7 mouse cellular contexts compared by ENCODE assay signal in genomic region chr2:18391861-18392260, GRCm38 (mm10). TPM values are rescaled to one million over a fixed set of nuclear protein-coding genes. Genes with fewer than 3 reads are reported as not detected.
A peak's percentile ranks its signal among the peaks of the same experiment; 100 is the strongest.
DNase-seq lines count a peak whose midpoint lies in the region; ATAC-seq and TF ChIP-seq lines count a peak whose summit lies in the region.

No protein-coding gene starts in this region.

- peak overlapping the region; percentile 86 for H3K27ac ChIP-seq in liver, adult 2 months (replicated peaks; ENCODE audit: insufficient read depth, low read depth, low read length)
- H3K27ac ChIP-seq in cortical plate, adult 2 months (ENCODE audit: insufficient read depth, low read length), result peak overlapping the region; percentile 98
- H3K27ac ChIP-seq in hindbrain, embryonic 13.5 days, result peak overlapping the region; percentile 98

- no peak for TF ChIP-seq CTCF in liver, adult 2 months (IDR thresholded peaks at IDR 0.05; ENCODE audit: low read depth, low read length)
- no peak for TF ChIP-seq CTCF in cortical plate, adult 2 months (IDR thresholded peaks at IDR 0.05; ENCODE audit: extremely low read depth, insufficient read depth, low read length)

- H3K4me1 ChIP-seq in liver, adult 2 months (ENCODE audit: control insufficient read depth, insufficient read depth, low read length), result peaks cover 7% of the 10 kb centered on the region; the same call in 1 of the 2 replicates
- peaks cover 3% of the 10 kb centered on the region; the same call in 1 of the 2 replicates for H3K4me1 ChIP-seq in cortical plate, adult 2 months (ENCODE audit: control insufficient read depth, insufficient read depth, low read length)
- H3K4me1 ChIP-seq in hindbrain, embryonic 13.5 days (replicated peaks), result peaks cover 15% of the 10 kb centered on the region
- peaks cover 22% of the 10 kb centered on the region for H3K4me1 ChIP-seq in megakaryocyte, embryonic 14.5 days

- peak; percentile 36 for DNase-seq in liver, adult 2 months (ENCODE audit: extremely low read depth, low read depth, low spot score)
- DNase-seq in liver, result no peak
- DNase-seq in urinary bladder, adult 2 months (ENCODE audit: low spot score), result no peak
- no peak for DNase-seq in thymus, postnatal 25 days

- no peaks in the 10 kb centered on the region for H3K27me3 ChIP-seq in liver, adult 2 months (ENCODE audit: control insufficient read depth, insufficient read depth, low read length)
- H3K27me3 ChIP-seq in hindbrain, embryonic 13.5 days, result no peaks in the 10 kb centered on the region
- no peaks in the 10 kb centered on the region for H3K27me3 ChIP-seq in megakaryocyte, embryonic 14.5 days (replicated peaks)

- ATAC-seq in hindbrain, embryonic 13.5 days (ENCODE audit: low FRiP score), result no peak

- peak overlapping the region; percentile 89 for H3K9ac ChIP-seq in liver, adult 2 months (ENCODE audit: low read depth, low read length)
- peak overlapping the region; percentile 89 for H3K9ac ChIP-seq in hindbrain, embryonic 13.5 days

- under 1% methylated on average over 11 of the region's 11 CpGs for WGBS in liver, adult 2 months
- WGBS in hindbrain, embryonic 13.5 days, result 2% methylated on average over 11 of the region's 11 CpGs

- no peak for TF ChIP-seq POLR2A in liver, adult 2 months (IDR thresholded peaks at IDR 0.05; ENCODE audit: extremely low read depth, insufficient read depth, low read length)
- TF ChIP-seq POLR2A in cortical plate, adult 2 months (IDR thresholded peaks at IDR 0.05; ENCODE audit: extremely low read depth, insufficient read depth, low read length), result no peak

- H3K9me3 ChIP-seq in hindbrain, embryonic 13.5 days, result no peaks in the 10 kb centered on the region
- H3K9me3 ChIP-seq in megakaryocyte, embryonic 14.5 days, result peaks cover 3% of the 10 kb centered on the region; the same call in 1 of the 2 replicates

- no peaks in the 10 kb centered on the region; the same call in 1 of the 2 replicates for H3K36me3 ChIP-seq in liver, adult 2 months (ENCODE audit: control insufficient read depth, insufficient read depth, low read length)
- no peaks in the 10 kb centered on the region for H3K36me3 ChIP-seq in hindbrain, embryonic 13.5 days
- peaks cover 3% of the 10 kb centered on the region for H3K36me3 ChIP-seq in megakaryocyte, embryonic 14.5 days (replicated peaks; ENCODE audit: low read length)

- peak overlapping the region; percentile 84 for H3K4me2 ChIP-seq in hindbrain, embryonic 13.5 days

- H3K79me2 ChIP-seq in liver, adult 2 months (ENCODE audit: control insufficient read depth, insufficient read depth, low read length), result peaks cover 14% of the 10 kb centered on the region; the same call in 1 of the 2 replicates

- H3K4me3 ChIP-seq in liver, adult 2 months (ENCODE audit: insufficient read depth, low read depth, low read length), result peak overlapping the region; percentile 97
- peak overlapping the region; percentile 66 for H3K4me3 ChIP-seq in cortical plate, adult 2 months (ENCODE audit: insufficient read depth, low read length)
- H3K4me3 ChIP-seq in hindbrain, embryonic 13.5 days, result peak overlapping the region; percentile 83
- peak overlapping the region; percentile 98 for H3K4me3 ChIP-seq in megakaryocyte, embryonic 14.5 days (replicated peaks)

RNA-seq across cellular contexts. Expression of gene Dnajc1, which starts 0.8 kb away (rescaled TPM):
- 17.2 and 17.7 TPM in 2 replicates for total RNA-seq in liver, adult 2 months (2014; rRNA removed)
- polyA plus RNA-seq in liver, adult 2 months (2012; rRNA removed), result 9.3 and 13.5 TPM in 2 replicates
- 13.7 and 14.9 TPM in 2 replicates for polyA plus RNA-seq in cortical plate, adult 2 months (2012; rRNA removed)
- polyA plus RNA-seq in hindbrain, embryonic 13.5 days (2015; fragmentation: Nextera tagmentation; extraction: Ambion mirVana), result 22.3 and 24.3 TPM in 2 replicates
- polyA plus RNA-seq in megakaryocyte, embryonic 14.5 days (2012; ENCODE audit: insufficient read depth, low replicate concordance), result 32.9 and 60.2 TPM in 2 replicates
- 23.6 and 27.5 TPM in 2 replicates for polyA plus RNA-seq in urinary bladder, adult 2 months (2012; rRNA removed)
